ENCODE assay signal across 28 mouse cellular contexts in the genomic region with DNA sequence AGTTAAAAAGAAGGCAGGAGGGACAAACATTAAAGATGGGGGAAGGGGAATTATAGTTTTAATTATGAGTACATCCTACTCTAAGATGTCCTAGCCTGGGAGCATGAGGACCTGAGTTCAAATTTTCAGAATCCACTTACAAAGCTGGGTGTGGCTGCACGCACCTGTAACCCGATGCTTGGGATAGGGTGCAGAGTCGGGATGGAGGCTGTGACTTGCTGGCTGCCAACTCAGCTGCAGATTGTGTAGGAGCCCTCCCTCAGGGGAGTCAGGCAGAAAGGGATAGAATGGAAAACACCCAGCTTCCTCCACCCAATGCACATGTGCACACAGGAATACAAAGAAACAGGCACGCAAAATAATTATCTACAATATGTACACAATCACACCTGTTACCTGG. TPM values are rescaled to one million over a fixed set of nuclear protein-coding genes. Genes with fewer than 3 reads are reported as not detected.
"Had no signal": no experiment of that assay in that cellular context is flagged by ENCODE, and none has a peak within 500 bp of the region (broad histone marks: within the 10 kb centered on the region; RNA-seq: fewer than 3 reads in every experiment).

No protein-coding gene starts in this region.

- DNase-seq: cerebellum, postnatal 10 days; cerebellum, postnatal 14 days; cerebellum, postnatal 25 days; cerebellum, postnatal 36 days; embryo, embryonic 11 days; forebrain, postnatal 0 days; gastrocnemius, adult 2 months; gastrocnemius, postnatal 10 days; gastrocnemius, postnatal 14 days; gastrocnemius, postnatal 25 days; gastrocnemius, postnatal 36 days; heart, adult 11 months; heart, adult 18-20 months; heart, adult 2 months had no signal

- H3K4me2 ChIP-seq: embryonic facial prominence, embryonic 12.5 days; embryonic facial prominence, embryonic 13.5 days; embryonic facial prominence, embryonic 15.5 days; forebrain, embryonic 12.5 days; forebrain, embryonic 13.5 days; forebrain, embryonic 15.5 days had no signal

- H3K36me3 ChIP-seq: embryonic facial prominence, embryonic 10.5 days; embryonic facial prominence, embryonic 12.5 days; embryonic facial prominence, embryonic 13.5 days; embryonic facial prominence, embryonic 15.5 days; forebrain, embryonic 10.5 days; forebrain, embryonic 12.5 days; forebrain, embryonic 15.5 days; heart, embryonic 10.5 days had no signal

- H3K27ac ChIP-seq: embryonic facial prominence, embryonic 10.5 days; embryonic facial prominence, embryonic 12.5 days; embryonic facial prominence, embryonic 13.5 days; embryonic facial prominence, embryonic 15.5 days; forebrain, embryonic 10.5 days; forebrain, embryonic 12.5 days; forebrain, embryonic 13.5 days; forebrain, embryonic 15.5 days; gastrocnemius, adult 2 months; heart, adult 2 months; heart, embryonic 10.5 days had no signal

- H3K9me3 ChIP-seq: embryonic facial prominence, embryonic 10.5 days; embryonic facial prominence, embryonic 12.5 days; embryonic facial prominence, embryonic 13.5 days; embryonic facial prominence, embryonic 15.5 days; forebrain, embryonic 10.5 days; forebrain, embryonic 12.5 days; forebrain, embryonic 13.5 days; forebrain, embryonic 15.5 days; heart, embryonic 10.5 days had no signal

- H3K4me3 ChIP-seq: embryonic facial prominence, embryonic 10.5 days; embryonic facial prominence, embryonic 12.5 days; embryonic facial prominence, embryonic 13.5 days; embryonic facial prominence, embryonic 15.5 days; erythroblast, embryonic 14.5 days; forebrain, embryonic 10.5 days; forebrain, embryonic 12.5 days; forebrain, embryonic 13.5 days; forebrain, embryonic 15.5 days; gastrocnemius, adult 2 months; heart, adult 2 months; heart, embryonic 10.5 days had no signal

- ATAC-seq: forebrain, embryonic 13.5 days; forebrain, embryonic 14.5 days; forebrain, embryonic 15.5 days; forebrain, embryonic 16.5 days; forebrain, postnatal 0 days had no signal

- H3K9ac ChIP-seq: embryonic facial prominence, embryonic 12.5 days; embryonic facial prominence, embryonic 13.5 days; embryonic facial prominence, embryonic 15.5 days; forebrain, embryonic 12.5 days; forebrain, embryonic 13.5 days; forebrain, embryonic 15.5 days; forebrain, postnatal 0 days had no signal

RNA-seq across cellular contexts. Expression of gene Ccdc92b, which starts 6.0 kb away (rescaled TPM):
- total RNA-seq: common myeloid progenitor, adult 5-6 weeks; granulocyte monocyte progenitor cell, adult 5-6 weeks had no signal
